Mouse (Mus musculus): ENCODE data around the gene Gnb3. TPM values are rescaled to one million over a fixed set of nuclear protein-coding genes. Genes with fewer than 3 reads are reported as not detected.
"Not testable (repeated sequence)": the region's sequence is repeated elsewhere in the genome, so short reads cannot be mapped to it uniquely, and the experiment has no call there.

The Gnb3 gene
- total RNA-seq, 2 experiments from 2014 or later = 13.6 to 14.3 TPM

DNA sequence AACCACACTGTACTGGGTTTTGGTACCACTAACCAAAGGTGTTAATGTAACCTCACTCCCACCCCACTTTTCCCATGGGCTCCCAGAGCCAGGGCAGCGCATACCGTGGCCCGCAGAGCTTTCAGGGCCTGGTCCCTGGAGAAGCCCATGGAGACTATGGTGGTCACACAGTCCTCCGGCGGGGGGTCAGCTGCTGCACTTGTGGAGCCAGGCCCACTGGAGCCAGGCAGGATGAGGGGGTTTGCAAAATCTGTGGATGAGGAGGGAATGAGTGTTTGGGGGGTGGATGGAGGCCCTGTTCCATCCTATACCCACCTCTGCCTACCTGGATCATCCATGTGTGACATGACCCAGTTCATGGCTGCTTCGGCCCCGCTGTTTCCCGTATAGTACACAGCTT is 22.5 kb downstream of the Gnb3 start:
- DNase-seq (ENCODE audit: low spot score in 2 of 2) = no peak

DNA sequence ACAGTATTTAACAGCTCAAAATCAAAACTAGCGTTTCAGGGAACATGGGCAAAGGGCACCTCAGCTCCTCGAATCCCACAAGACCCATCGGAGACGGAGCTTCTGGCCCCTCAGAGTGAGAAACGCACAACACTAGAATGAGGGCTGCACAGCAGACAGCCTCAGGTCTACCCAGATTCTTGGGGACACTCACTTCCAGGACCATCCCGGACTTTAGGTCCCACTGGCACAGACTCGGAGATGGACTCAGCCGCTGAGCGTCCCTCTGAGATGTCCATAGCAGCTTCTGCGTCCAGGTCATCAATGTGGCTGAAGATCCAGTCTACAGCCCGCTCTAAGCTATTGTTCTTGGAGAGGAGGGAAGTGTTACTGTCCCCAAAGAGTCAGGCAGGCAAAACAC is 22.9 kb downstream of the Gnb3 start:
- DNase-seq (ENCODE audit: low spot score in 2 of 2) = no peak

DNA sequence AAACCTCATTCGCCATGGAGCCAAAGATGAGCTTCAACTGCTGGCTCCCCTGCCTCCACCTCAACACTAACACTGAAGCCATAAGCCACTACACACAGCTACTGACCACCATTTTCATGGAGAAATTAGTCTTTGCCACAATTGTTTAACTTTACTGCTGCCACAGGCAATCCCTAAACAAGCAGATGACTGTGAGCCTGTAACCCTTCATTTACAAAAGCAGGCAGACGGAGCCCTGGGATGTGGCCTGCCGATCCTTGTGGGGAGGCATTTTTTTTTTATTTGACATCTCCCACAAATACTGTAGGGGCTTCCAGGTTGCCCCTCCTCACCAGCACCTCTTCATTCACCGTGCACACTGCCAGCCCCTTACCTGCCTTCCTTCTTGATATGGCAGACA is 23.5 kb downstream of the Gnb3 start:
- DNase-seq (ENCODE audit: low spot score in 2 of 2) = no peak

DNA sequence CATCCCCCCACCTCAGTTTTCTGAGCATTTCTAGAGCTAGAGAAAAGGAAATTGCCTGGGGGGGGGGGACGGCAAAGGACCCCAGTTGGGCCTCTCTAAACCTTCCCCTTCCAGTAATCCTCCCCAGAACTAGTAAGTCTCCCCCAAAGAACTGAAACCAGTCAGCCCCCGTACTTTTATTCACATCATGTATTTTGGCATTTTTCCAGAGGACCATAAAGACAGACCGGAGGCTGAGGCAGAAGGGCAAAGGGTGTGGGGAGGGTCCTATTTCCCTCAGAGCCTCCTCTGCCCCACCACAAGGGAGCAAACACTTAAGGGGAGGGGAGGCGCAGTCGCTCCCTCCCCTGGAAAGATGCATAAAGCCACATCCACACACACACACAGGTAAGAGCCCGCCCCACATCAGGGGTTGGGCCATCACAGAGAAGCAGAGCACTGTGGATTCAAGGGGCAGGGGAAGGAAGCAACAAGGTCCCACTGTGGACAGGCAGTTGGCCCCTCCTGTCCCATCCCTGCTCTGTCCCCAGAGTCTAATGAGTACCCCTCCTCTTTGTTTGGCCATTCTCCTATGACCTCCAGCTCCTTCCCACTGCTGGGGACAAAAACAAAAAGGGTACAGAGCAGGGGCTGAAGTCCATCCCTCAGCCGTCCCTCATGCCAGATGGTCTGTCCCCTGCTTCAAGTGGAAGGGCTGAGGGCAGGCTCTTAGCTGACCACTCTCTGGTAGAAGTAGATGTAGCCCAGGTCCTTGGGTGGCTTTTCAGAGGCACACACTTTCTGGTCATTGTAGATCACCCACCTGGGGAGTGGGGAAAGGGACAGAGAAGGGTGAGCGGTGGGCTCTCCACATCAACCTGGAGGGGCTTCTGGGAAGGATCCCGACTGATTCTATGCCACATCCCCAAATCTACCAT is 25.0 kb downstream of the Gnb3 start:
- DNase-seq (ENCODE audit: low spot score in 2 of 2) = no peak

DNA sequence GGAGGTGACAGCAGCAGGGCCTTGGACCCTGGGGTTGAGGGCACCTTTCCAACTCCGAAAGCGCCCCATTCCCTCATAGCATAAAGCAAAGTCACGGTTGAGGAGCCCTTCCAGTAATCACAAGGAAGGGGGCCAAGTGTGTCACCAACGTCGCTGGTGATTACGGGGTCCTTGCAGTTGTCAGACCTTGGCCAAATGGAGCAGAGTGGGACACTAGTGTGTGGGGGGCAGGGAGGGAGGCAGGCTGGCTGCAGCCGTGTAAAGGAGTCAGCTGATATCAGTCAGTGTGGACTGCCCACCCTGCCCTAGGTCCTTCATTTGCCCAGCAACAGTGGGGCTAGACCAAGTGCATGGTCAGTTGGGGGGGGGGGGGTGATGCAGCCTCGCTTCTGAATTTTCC is 25.6 kb downstream of the Gnb3 start:
- no peak for DNase-seq (ENCODE audit: low spot score in 2 of 2)

DNA sequence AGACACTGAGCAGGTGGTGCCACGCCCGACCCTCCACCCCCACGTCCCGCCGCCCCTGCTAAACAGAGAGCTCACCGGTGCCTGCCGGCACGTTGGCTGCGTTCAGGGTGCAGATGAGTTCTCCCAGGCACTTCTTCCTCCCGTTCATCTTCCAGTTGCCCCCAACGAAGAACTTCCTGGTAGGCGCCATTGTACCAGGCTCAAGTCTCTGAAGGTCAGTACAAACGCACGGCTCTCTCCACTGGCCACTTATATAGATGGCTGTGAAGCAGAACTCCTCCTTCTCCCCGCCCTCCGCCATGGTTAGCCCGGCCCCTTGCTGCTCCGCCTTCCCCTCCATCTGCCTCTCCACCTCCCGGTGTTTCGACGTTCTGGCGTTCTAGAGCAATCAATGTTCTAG is 26.1 kb downstream of the Gnb3 start, which contains the start of gene Tpi1:
TSS of gene Tpi1 (minus strand) at position 364 of the 400 bp plus-strand sequence.
- peak; percentile 78 to 91 for DNase-seq (ENCODE audit: low spot score in 2 of 2)

DNA sequence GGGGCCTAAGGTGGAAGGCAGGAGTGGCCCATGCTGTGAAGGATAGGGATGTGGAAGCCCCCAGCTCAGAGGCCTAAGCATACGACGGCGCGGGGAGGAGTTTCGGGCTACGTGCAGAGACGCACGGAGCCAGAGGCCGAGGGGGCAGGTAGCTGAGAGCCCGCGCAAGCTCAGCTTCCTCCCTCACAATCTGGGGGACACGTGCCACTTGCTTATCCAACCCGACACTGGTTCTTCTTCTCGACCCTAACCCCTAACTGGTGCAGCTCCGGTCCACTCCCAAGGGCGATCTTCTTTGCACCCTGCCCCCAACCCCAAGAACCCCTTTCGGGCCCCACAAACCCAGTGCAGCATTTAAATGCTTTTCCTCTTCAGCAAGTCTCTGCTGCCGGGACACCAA is 26.6 kb downstream of the Gnb3 start:
- DNase-seq (ENCODE audit: low spot score in 2 of 2) = peak in 1 of 2 experiments; percentile 66

DNA sequence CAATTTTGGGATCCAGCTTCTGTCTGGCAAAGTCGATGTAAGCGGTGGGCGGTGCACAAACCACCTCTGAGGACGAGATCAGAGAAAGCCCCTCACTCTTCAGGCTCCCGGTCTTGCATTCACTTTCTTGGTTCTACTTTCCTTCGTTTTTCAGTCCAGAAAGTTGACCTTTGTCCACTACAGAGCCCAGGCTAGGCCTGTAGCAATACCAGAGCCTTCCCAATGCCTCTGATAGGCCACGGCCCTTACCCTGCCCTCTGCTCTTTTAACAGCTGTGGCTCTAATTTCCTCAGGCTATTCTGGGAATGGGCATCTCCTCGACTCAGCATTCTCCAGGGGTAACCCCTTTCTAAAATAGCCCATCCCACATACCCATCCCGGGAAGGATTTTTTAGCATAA is 27.2 kb downstream of the Gnb3 start:
- no peak for DNase-seq (ENCODE audit: low spot score in 2 of 2)

DNA sequence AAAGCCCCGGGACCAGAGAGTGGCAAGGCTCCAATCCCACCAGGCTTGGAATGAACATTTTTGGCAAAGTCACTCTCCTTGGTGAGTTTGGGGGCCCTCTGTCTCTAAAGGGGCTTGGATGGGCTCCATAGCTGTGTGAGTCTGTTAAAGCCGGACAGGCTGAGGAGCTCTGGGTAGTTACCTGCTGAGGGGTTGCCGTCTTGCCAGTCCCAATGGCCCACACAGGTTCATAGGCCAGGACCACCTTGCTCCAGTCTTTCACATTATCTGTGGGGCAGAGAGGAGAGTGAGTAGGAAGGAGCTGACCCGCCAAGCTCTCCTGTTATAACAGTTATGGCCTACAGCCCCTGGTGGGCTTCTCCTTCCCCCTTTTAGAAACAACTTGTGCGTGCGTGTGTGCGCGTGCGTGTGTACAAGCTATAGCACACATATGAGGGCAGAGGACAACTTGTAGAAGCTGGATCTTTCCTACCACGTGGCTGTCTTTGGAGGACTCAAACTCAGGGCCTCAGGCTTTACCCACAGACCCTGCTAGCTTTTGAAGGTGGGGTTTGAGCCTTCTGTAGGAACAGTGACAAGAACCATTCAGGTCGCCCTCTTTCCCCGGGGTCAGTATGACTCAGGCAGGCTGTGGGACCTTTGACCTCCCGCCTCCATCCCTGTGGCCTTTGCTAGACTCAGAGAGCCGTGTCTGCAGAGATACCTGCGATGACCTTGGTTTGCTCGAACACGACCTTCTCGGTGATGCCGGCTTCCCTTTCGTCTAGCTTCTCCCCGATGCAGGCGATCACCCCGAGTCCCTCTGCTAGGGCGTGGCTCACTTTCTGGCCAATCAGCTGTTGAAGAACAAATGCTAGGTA is 28.1 kb downstream of the Gnb3 start:
- no peak for DNase-seq (ENCODE audit: low spot score in 2 of 2)

DNA sequence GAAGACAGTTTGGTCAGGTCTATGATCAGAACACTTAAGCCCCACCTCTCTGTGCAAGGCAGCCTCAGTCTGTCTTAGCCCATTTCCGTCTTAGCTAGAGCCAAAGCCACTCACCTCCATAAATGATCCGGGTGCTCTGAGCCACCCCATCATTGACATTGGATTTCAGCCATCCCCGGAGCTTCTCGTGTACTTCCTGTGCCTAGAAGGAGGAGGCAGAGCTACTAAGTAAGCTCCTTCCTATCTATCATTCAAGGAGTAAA is 28.7 kb downstream of the Gnb3 start:
- DNase-seq (ENCODE audit: low spot score in 2 of 2) = no peak

DNA sequence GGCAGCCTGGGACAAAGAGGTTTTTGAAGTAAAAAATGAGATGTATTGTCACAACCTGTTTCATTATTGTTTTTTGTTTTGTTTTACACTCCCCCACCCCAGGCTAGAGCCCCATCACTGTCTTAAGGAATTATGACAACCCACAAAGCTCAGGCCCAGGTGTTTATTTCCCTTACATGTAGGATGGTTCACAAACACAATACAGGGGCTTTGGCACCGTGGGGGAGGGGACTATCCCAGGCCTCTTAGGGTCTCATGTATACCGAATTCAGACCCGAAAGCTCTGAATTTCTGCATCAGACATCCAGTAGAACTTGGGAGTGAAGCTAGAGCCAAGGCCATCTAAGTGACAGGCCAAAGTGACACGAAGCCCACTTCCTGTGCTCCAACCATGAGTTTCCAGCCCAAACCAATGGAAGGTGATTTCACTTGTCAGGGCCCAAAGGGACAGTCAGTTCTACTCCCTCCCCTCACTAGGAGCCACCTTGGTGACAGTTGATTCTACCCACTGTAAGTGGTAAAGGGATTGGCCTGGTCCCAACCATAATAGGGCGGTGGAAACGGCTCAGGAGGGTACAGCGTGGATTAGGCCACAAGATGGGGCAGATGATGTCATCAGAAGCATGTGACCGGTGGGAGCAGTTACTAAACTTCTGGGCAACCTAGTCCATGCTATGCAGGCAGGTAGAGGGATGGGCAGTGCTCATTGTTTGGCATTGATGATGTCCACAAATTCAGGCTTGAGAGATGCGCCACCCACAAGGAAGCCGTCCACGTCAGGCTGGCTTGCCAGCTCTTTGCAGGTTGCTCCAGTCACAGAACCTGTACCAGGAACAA is 29.3 kb downstream of the Gnb3 start:
- not testable (repeated sequence) for DNase-seq (ENCODE audit: low spot score in 2 of 2)

DNA sequence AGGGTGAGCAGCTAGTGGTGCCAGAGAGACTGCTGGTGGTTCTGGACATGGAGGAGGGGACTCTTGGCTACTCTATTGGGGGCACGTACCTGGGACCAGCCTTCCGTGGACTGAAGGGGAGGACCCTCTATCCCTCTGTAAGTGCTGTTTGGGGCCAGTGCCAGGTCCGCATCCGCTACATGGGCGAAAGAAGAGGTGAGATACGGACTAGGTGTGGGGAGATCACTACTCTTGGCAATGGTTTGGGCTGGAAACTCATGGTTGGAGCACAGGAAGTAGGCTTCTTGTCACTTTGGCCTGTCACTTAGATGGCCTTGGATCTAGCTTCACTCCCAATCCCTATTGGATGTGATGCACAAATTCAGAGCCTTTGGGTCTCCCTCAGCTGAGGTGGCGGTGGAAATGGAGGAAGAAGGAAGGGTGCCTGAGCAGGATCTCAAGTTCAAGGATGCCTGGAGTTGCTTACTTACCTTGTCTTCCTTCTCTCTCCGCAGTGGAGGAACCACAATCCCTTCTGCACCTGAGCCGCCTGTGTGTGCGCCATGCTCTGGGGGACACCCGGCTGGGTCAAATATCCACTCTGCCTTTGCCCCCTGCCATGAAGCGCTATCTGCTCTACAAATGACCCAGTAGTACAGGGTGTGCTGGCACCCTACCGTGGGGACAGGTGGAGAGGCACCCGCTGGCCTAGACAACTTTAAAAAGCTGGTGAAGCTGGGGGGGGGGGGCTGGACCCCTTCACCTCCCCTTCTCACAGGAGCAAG is 30.1 kb downstream of the Gnb3 start:
- no peak for DNase-seq (ENCODE audit: low spot score in 2 of 2)

DNA sequence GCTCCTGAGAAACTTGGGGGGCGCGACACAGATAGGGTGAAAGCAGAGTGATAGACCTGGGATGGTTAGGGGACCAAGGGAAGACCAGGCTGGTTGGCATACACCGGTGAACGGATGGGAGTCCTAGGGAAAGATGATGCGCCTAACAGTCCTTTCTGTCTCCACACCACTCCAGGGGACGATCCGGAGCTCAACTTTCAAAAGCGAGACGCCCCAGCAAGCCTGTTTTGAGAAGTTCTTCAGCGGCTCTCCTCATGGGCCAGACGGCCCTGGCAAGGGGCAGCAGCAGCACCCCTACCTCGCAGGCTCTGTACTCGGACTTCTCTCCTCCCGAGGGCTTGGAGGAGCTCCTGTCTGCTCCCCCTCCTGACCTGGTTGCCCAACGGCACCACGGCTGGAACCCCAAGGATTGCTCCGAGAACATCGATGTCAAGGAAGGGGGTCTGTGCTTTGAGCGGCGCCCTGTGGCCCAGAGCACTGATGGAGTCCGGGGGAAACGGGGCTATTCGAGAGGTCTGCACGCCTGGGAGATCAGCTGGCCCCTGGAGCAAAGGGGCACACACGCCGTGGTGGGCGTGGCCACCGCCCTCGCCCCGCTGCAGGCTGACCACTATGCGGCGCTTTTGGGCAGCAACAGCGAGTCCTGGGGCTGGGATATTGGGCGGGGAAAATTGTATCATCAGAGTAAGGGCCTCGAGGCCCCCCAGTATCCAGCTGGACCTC is 30.9 kb downstream of the Gnb3 start:
- peak; percentile 75 to 86 for DNase-seq (ENCODE audit: low spot score in 2 of 2)

DNA sequence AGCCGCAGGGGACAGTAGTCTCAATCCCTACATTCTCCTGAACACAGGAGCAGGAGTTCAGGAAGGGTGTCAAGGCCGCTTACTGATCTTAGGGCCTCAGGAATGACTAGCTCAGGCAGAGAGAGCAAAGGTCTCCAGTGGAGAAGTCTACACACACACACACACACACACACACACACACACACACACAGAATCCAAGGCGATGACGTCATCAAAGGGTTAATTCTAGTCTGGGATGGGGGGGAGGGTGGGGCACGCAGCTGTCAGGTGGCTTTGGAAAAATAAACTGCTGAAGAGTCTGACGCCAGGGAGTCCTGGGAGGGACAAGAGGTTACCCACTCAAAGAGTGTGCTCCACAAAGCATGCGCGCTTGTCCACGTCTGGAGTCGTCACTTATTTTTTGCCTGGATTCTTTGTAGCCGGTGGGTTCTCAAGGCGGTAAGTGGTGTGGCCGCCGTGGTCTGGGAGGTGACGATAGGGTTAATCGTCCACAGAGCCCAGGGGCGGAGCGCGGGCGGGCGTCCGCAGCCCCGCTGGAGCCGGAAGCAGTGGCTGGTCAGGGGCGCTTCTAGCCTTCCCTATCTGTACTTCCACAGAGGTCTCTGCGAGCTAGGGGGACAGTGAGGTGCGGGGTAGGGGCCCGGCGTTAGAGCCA is 31.6 kb downstream of the Gnb3 start, which contains the start of gene Spsb2:
TSS of gene Spsb2 (plus strand) at position 304 of the 655 bp plus-strand sequence.
- DNase-seq (ENCODE audit: low spot score in 2 of 2) = peak; percentile 79 to 85

DNA sequence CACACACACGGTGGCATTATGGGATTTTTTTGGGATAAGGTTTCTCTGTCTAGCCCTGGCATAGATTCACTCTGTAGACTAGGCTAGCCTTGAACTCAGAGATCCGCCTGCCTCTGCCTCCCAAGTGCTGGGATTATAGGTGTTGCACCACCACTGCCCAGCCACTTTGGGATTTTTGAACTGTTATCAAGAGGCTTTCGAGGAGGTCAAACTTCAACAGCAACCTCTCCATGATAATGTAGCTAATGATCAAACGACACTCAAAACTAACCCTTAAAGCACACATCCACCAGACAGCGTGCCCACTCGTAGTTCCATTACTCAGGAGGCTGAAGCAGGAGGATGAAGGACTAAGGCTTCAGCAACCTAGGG is 32.1 kb downstream of the Gnb3 start:
- no peak for DNase-seq (ENCODE audit: low spot score in 2 of 2)

DNA sequence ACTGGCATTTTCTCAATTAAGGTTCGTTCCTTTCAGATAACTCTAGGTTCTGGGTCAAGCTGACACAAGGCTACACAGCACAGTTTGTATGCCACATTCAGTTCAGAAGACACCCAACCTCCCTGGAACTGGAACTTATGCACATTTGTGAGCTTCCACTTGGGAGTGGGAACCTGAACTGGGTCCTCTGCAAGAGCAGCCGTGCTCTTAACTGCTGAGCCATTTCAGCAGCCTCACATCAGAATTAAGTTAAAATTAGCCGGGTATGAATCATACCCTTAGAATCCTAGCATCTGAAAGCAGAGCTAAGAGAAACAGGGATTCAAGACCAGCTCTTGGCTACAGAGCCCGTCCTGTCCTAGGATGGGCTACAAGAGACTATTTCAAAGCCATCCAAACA is 32.7 kb downstream of the Gnb3 start:
- DNase-seq (ENCODE audit: low spot score in 2 of 2) = no peak

DNA sequence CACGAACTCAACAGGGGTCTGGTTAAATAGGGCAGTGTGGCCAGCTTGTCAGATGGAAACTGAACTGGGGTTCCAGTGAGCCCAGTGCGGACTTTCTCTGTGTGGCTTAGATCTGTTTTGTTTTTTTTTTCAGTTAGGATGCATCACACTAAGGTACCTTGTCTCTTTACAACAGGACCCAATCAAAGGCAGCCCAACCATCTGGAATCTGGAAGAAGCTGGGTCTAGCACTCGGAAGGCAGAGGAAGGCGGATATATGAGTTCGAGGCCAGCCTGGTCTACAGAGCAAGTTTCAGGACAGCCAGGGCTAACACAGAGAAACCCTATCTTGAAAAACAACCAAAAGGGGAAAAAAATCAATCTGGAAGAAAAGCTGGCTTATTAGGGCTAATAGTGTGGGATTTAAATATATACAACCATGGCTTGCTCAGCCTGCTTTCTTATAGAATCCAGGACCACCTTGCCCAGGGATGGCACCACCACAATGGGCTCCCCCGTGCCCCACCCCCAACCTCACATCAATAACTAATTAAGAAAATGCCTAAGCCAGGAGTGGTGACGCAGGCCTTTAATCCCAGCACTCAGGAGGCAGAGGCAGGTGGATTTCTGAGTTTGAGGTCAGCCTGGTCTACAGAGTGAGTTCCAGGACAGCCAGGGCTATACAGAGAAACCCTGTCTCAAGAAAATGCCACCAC is 33.5 kb downstream of the Gnb3 start:
- no peak for DNase-seq (ENCODE audit: low spot score in 2 of 2)

DNA sequence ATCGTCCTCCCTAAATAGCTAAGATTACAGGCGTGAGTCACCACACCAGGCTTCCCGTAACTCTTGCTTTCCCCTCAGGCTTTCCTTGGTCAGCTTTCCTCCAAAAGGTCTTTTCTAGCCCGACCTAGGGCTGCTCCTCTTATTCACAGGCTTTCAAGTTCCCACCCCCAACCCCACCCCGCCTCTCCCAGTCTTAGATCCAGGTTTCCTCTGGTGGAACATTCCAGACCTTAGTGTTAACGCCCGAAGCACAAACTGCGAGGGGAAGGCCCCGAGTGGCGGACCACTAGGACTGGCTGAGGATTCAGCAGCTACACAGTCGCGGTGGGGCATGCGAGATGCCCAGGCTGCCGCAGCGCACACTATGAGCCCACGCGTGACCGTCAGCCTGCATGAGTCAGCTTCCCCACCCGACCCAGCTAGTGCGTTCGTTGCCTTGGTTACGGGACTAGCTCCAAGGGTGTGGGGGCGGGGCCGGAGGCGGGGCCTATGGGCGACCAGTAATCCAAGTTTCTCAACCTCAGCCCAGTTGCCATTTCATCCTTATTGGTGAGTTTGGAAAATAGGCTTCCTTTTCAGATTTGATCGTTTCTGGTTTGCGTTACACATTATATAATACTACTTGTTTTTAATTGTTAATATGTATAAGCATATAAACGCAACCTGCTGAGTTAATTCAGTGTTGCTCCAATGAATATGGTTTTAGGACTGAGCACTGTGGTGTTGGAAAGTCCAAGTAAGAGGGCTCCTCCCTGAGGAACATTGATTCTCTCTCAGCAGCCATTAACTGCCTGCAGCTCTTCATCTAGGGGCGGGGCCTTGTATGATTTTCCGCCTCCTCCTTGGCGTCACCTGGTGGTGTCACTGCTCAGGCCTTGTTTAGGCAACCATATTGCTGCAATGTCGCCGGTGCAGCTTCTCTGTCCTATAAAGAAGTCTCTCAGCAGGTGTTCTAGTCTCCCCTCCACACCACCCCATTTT is 34.4 kb downstream of the Gnb3 start:
- peak; percentile 90 to 95 for DNase-seq (ENCODE audit: low spot score in 2 of 2)
